8 mouse cellular contexts compared by ENCODE assay signal in the genomic region with DNA sequence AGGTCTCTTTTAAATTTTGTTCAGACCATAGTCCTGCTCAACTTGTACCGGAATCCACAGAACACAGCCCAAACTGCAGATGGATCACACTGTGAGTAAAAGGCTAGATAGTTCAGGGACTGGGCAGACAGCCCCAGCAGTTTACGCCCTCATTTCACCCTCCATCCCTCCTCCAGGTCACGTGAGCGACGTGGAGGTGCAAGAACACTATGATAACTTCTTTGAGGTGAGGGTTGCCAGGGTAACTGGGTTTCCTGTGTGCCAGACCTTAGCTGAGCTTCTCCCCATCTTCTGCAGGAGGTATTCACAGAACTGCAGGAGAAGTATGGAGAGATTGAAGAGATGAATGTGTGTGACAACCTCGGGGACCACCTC. TPM values are rescaled to one million over a fixed set of nuclear protein-coding genes. Genes with fewer than 3 reads are reported as not detected.
A peak's percentile ranks its signal among the peaks of the same experiment; 100 is the strongest.
DNase-seq lines count a peak whose midpoint lies in the region; TF ChIP-seq lines count a peak whose summit lies in the region.

No protein-coding gene starts in this region.

- peak overlapping the region; percentile 76 for H3K4me3 ChIP-seq in lung, adult 2 months (replicated peaks; ENCODE audit: extremely low read depth, low read depth, low read length)
- H3K4me3 ChIP-seq in embryonic facial prominence, embryonic 10.5 days: peak overlapping the region; percentile 84
- peak overlapping the region; percentile 77 for H3K4me3 ChIP-seq in limb, embryonic 10.5 days
- H3K4me3 ChIP-seq in small intestine, adult 2 months (ENCODE audit: low read depth, low read length): peak overlapping the region; percentile 88

- 23% methylated on average over 6 of the region's 6 CpGs for WGBS in lung, adult 2 months
- 21% methylated on average over 6 of the region's 6 CpGs for WGBS in embryonic facial prominence, embryonic 10.5 days
- WGBS in limb, embryonic 10.5 days: 25% methylated on average over 6 of the region's 6 CpGs
- 14% methylated on average over 6 of the region's 6 CpGs for WGBS in small intestine, adult 2 months

- no peak for TF ChIP-seq POLR2A in lung, adult 2 months (IDR thresholded peaks at IDR 0.05; ENCODE audit: borderline replicate concordance, extremely low read depth, low read depth, low read length)
- no peak for TF ChIP-seq POLR2A in small intestine, adult 2 months (IDR thresholded peaks at IDR 0.05; ENCODE audit: low read depth, low read length)

- peaks cover 5% of the 10 kb centered on the region for H3K4me1 ChIP-seq in lung, adult 2 months (ENCODE audit: control insufficient read depth, insufficient read depth, low read length)
- peaks cover 27% of the 10 kb centered on the region for H3K4me1 ChIP-seq in embryonic facial prominence, embryonic 10.5 days
- peaks cover 20% of the 10 kb centered on the region for H3K4me1 ChIP-seq in limb, embryonic 10.5 days
- H3K4me1 ChIP-seq in small intestine, adult 2 months (ENCODE audit: control insufficient read depth, insufficient read depth, insufficient read length, low read length): peaks cover 5% of the 10 kb centered on the region; the same call in 1 of the 2 replicates

- H3K9me3 ChIP-seq in embryonic facial prominence, embryonic 10.5 days: no peaks in the 10 kb centered on the region
- no peaks in the 10 kb centered on the region for H3K9me3 ChIP-seq in limb, embryonic 10.5 days (replicated peaks)

- no peak for TF ChIP-seq CTCF in lung, adult 2 months (IDR thresholded peaks at IDR 0.05; ENCODE audit: insufficient read depth, low read length)
- TF ChIP-seq CTCF in small intestine, adult 2 months (IDR thresholded peaks at IDR 0.05; ENCODE audit: extremely low read depth, insufficient read length, insufficient replicate concordance, low read depth, low read length): no peak

- peak overlapping the region; percentile 93 for H3K27ac ChIP-seq in embryonic facial prominence, embryonic 10.5 days (replicated peaks)
- 0 out of 2 replicates have a peak overlapping the region, but pooled peaks have one; percentile 93 for H3K27ac ChIP-seq in limb, embryonic 10.5 days
- H3K27ac ChIP-seq in small intestine, adult 2 months (ENCODE audit: insufficient read depth, low read depth, low read length): peak overlapping the region; percentile 97; the same call in 1 of the 2 replicates

- H3K36me3 ChIP-seq in embryonic facial prominence, embryonic 10.5 days (replicated peaks): peaks cover 49% of the 10 kb centered on the region
- peaks cover 44% of the 10 kb centered on the region for H3K36me3 ChIP-seq in limb, embryonic 10.5 days
- peaks cover 13% of the 10 kb centered on the region for H3K36me3 ChIP-seq in small intestine, adult 2 months (ENCODE audit: control insufficient read depth, insufficient read depth, low read length)

- no peak for DNase-seq in lung, adult 2 months
- DNase-seq in lung, postnatal 4 days: no peak
- DNase-seq in embryonic facial prominence, embryonic 10.5 days (ENCODE audit: low spot score): no peak
- DNase-seq in limb, embryonic 10.5 days (ENCODE audit: low spot score): no peak
- no peak for DNase-seq in urinary bladder, postnatal 10 days (ENCODE audit: low spot score)
- DNase-seq in urinary bladder, postnatal 36 days (ENCODE audit: low spot score in 2 of 2): no peak
- no peak for DNase-seq in urinary bladder, postnatal 14 days (ENCODE audit: low spot score)

- no peaks in the 10 kb centered on the region for H3K27me3 ChIP-seq in embryonic facial prominence, embryonic 10.5 days (replicated peaks; ENCODE audit: low read depth, poor library complexity, severe bottlenecking)
- no peaks in the 10 kb centered on the region for H3K27me3 ChIP-seq in limb, embryonic 10.5 days (ENCODE audit: low read depth, poor library complexity, severe bottlenecking)
- no peaks in the 10 kb centered on the region for H3K27me3 ChIP-seq in small intestine, adult 2 months (ENCODE audit: control insufficient read depth, insufficient read depth, low read length)

RNA-seq across cellular contexts. Expression of a gene that starts 0.5 kb away (rescaled TPM):
- 92.5 and 133 TPM in 2 replicates for polyA plus RNA-seq in lung, adult 2 months (2012; rRNA removed)
- polyA plus RNA-seq in embryonic facial prominence, embryonic 10.5 days (2016; fragmentation: Nextera tagmentation; extraction: Ambion mirVana): 112 and 118 TPM in 2 replicates
- polyA plus RNA-seq in limb, embryonic 10.5 days (2016; fragmentation: Nextera tagmentation; extraction: Ambion mirVana): 120 and 121 TPM in 2 replicates
- 69.3 and 131 TPM in 2 replicates for polyA plus RNA-seq in small intestine, adult 2 months (2012; rRNA removed)

RNA-seq across cellular contexts. Expression of a gene that starts 0.7 kb away (rescaled TPM):
- polyA plus RNA-seq in lung, adult 2 months (2012; rRNA removed): 2.2 and 3.9 TPM in 2 replicates
- polyA plus RNA-seq in embryonic facial prominence, embryonic 10.5 days (2016; fragmentation: Nextera tagmentation; extraction: Ambion mirVana): 14.2 and 15.3 TPM in 2 replicates
- polyA plus RNA-seq in limb, embryonic 10.5 days (2016; fragmentation: Nextera tagmentation; extraction: Ambion mirVana): 13.4 and 15.3 TPM in 2 replicates
- 1.2 and 1.6 TPM in 2 replicates for polyA plus RNA-seq in small intestine, adult 2 months (2012; rRNA removed)

RNA-seq across cellular contexts. Expression of a gene that starts 0.8 kb away (rescaled TPM):
- 47.6 and 50.1 TPM in 2 replicates for polyA plus RNA-seq in lung, adult 2 months (2012; rRNA removed)
- polyA plus RNA-seq in embryonic facial prominence, embryonic 10.5 days (2016; fragmentation: Nextera tagmentation; extraction: Ambion mirVana): 91.5 and 94.9 TPM in 2 replicates
- 92.5 and 100 TPM in 2 replicates for polyA plus RNA-seq in limb, embryonic 10.5 days (2016; fragmentation: Nextera tagmentation; extraction: Ambion mirVana)
- polyA plus RNA-seq in small intestine, adult 2 months (2012; rRNA removed): 26.6 and 46.5 TPM in 2 replicates

RNA-seq across cellular contexts. Expression of a gene that starts 1.3 kb away (rescaled TPM):
- 9.6 and 12.0 TPM in 2 replicates for polyA plus RNA-seq in lung, adult 2 months (2012; rRNA removed)
- polyA plus RNA-seq in embryonic facial prominence, embryonic 10.5 days (2016; fragmentation: Nextera tagmentation; extraction: Ambion mirVana): 2.8 and 4.6 TPM in 2 replicates
- 5.7 and 6.5 TPM in 2 replicates for polyA plus RNA-seq in limb, embryonic 10.5 days (2016; fragmentation: Nextera tagmentation; extraction: Ambion mirVana)
- 7.3 and 11.4 TPM in 2 replicates for polyA plus RNA-seq in small intestine, adult 2 months (2012; rRNA removed)

RNA-seq across cellular contexts. Expression of a gene that starts 4.3 kb away (rescaled TPM):
- 27.1 and 29.4 TPM in 2 replicates for polyA plus RNA-seq in lung, adult 2 months (2012; rRNA removed)
- 42.5 and 45.2 TPM in 2 replicates for polyA plus RNA-seq in embryonic facial prominence, embryonic 10.5 days (2016; fragmentation: Nextera tagmentation; extraction: Ambion mirVana)
- polyA plus RNA-seq in limb, embryonic 10.5 days (2016; fragmentation: Nextera tagmentation; extraction: Ambion mirVana): 42.5 and 45.6 TPM in 2 replicates
- 23.7 and 37.9 TPM in 2 replicates for polyA plus RNA-seq in small intestine, adult 2 months (2012; rRNA removed)
